Mouse (Mus musculus) cerebellum, adult 18-20 months (tissue): ENCODE measurements around the gene Usp9x.
A peak's percentile ranks its signal among the peaks of the same experiment; 100 is the strongest.

Source experiments
- DNase-seq, 2 experiments: peaks; one replicate each; pipeline ENCODE4 v3.0.0; 2021

Usp9x gene

GRCm38 (mm10) chrX:13071241-13071775 lies at the start of gene Usp9x:
Usp9x (plus strand) TSS chrX:13071498.
- DNase-seq: no peak

- no peak for DNase-seq
Measured at GRCm38 (mm10) chrX:13022547-13023310, 48.6 kb upstream of the Usp9x start.

GRCm38 (mm10) chrX:13024539-13025202 lies 46.6 kb upstream of the Usp9x start:
- no peak for DNase-seq

GRCm38 (mm10) chrX:13025286-13025685 lies 46.0 kb upstream of the Usp9x start:
- no peak for DNase-seq

GRCm38 (mm10) chrX:13028156-13028555 lies 43.1 kb upstream of the Usp9x start:
- no peak for DNase-seq

GRCm38 (mm10) chrX:13029996-13030395 lies 41.3 kb upstream of the Usp9x start:
- no peak for DNase-seq

- no peak for DNase-seq
Measured at GRCm38 (mm10) chrX:13037085-13037484, 34.2 kb upstream of the Usp9x start.

GRCm38 (mm10) chrX:13039211-13039610 lies 32.1 kb upstream of the Usp9x start:
- peak; percentile 44 to 51 for DNase-seq

GRCm38 (mm10) chrX:13040391-13040790 lies 30.9 kb upstream of the Usp9x start:
- no peak for DNase-seq

GRCm38 (mm10) chrX:13041630-13042129 lies 29.6 kb upstream of the Usp9x start:
- DNase-seq: peak; percentile 90 to 93

- DNase-seq: no peak
Measured at GRCm38 (mm10) chrX:13043780-13044179, 27.5 kb upstream of the Usp9x start.

- no peak for DNase-seq
Measured at GRCm38 (mm10) chrX:13044666-13045065, 26.6 kb upstream of the Usp9x start.

GRCm38 (mm10) chrX:13046893-13047435 lies 24.3 kb upstream of the Usp9x start:
- no peak for DNase-seq

- peak; percentile 16 to 27 for DNase-seq
Measured at GRCm38 (mm10) chrX:13047631-13048345, 23.5 kb upstream of the Usp9x start.

- DNase-seq: no peak
Measured at GRCm38 (mm10) chrX:13054612-13055011, 16.7 kb upstream of the Usp9x start.

- DNase-seq: no peak
Measured at GRCm38 (mm10) chrX:13061961-13062360, 9.3 kb upstream of the Usp9x start.

GRCm38 (mm10) chrX:13064273-13064925 lies 6.9 kb upstream of the Usp9x start:
- DNase-seq: no peak

- DNase-seq: no peak
Measured at GRCm38 (mm10) chrX:13070206-13070572, 1.1 kb upstream of the Usp9x start.

GRCm38 (mm10) chrX:13070573-13071240 lies 591 bp upstream of the Usp9x start:
- DNase-seq: peak; percentile 92 to 93

- peak; percentile 67 to 71 for DNase-seq
Measured at GRCm38 (mm10) chrX:13071776-13072460, 620 bp downstream of the Usp9x start.

- DNase-seq: peak; percentile 73 to 77
Measured at GRCm38 (mm10) chrX:13072461-13072982, 1.2 kb downstream of the Usp9x start.
